8 mouse cellular contexts compared by ENCODE assay signal in the genomic region with DNA sequence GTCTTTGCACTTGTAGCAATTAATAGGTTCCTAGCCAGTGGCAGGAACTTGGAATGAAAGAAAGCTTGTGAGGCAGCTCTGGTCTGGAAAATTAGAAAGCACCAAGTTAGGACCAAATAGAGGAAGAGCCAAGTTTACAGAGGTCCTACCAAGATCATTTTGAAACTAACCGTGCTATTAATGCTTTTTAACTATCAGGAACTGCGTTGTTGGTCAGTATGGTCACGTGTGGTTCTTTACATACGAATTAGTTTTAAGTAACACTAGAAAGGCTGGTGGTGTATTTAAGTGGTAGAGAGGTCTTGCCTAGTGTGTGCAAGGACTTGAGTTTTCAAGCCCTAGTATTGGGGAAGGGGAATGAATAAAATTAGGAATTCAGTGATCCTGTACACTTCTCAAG. TPM values are rescaled to one million over a fixed set of nuclear protein-coding genes. Genes with fewer than 3 reads are reported as not detected.
DNase-seq lines count a peak whose midpoint lies in the region; ATAC-seq and TF ChIP-seq lines count a peak whose summit lies in the region.

No protein-coding gene starts in this region.

- intact Hi-C loops in heart, postnatal 14 days (cut with DNase I): loop anchor here (10.0 kb wide), 1 partner anchor 316 kb away; a partner anchor contains a TSS

- H3K27ac ChIP-seq in heart, embryonic 10.5 days: peak overlapping the region; percentile 95; the same call in 1 of the 2 replicates
- H3K27ac ChIP-seq in forebrain, postnatal 0 days (ENCODE audit: low read depth, low read length): no peak overlapping the region
- no peak overlapping the region for H3K27ac ChIP-seq in liver, postnatal 0 days (ENCODE audit: low read depth)

- H3K9ac ChIP-seq in forebrain, postnatal 0 days: peak overlapping the region; percentile 77
- peak overlapping the region; percentile 85 for H3K9ac ChIP-seq in liver, postnatal 0 days (replicated peaks)

- H3K9me3 ChIP-seq in heart, embryonic 10.5 days: no peaks in the 10 kb centered on the region
- H3K9me3 ChIP-seq in E14TG2a.4 (ENCODE audit: low read length): no peaks in the 10 kb centered on the region
- H3K9me3 ChIP-seq in forebrain, postnatal 0 days (ENCODE audit: low read length): no peaks in the 10 kb centered on the region
- H3K9me3 ChIP-seq in liver, postnatal 0 days (ENCODE audit: low read length): no peaks in the 10 kb centered on the region

- H3K4me2 ChIP-seq in forebrain, postnatal 0 days (ENCODE audit: low read depth): peak overlapping the region; percentile 56
- peak overlapping the region; percentile 95 for H3K4me2 ChIP-seq in liver, postnatal 0 days (ENCODE audit: low read depth, low read length)

- H3K4me3 ChIP-seq in heart, embryonic 10.5 days: peak overlapping the region; percentile 71
- H3K4me3 ChIP-seq in E14TG2a.4 (replicated peaks; ENCODE audit: low read length): peak overlapping the region; percentile 95
- H3K4me3 ChIP-seq in forebrain, postnatal 0 days (ENCODE audit: low read depth, low read length): peak overlapping the region; percentile 94
- H3K4me3 ChIP-seq in liver, postnatal 0 days (ENCODE audit: low read depth, low read length): peak overlapping the region; percentile 88

- ATAC-seq in forebrain, postnatal 0 days: no peak
- ATAC-seq in liver, postnatal 0 days: no peak

- no peak for TF ChIP-seq CTCF in E14TG2a.4 (conservative IDR thresholded peaks at IDR 0.05; ENCODE audit: low read length)
- no peak for TF ChIP-seq CTCF in forebrain, postnatal 0 days (IDR thresholded peaks at IDR 0.05; ENCODE audit: low read depth)
- no peak for TF ChIP-seq CTCF in liver, postnatal 0 days (IDR thresholded peaks at IDR 0.05; ENCODE audit: low read depth)

- 17% methylated on average over 4 of the region's 4 CpGs for WGBS in heart, embryonic 10.5 days
- 3% methylated on average over 4 of the region's 4 CpGs for WGBS in forebrain, postnatal 0 days
- 12% methylated on average over 4 of the region's 4 CpGs for WGBS in liver, postnatal 0 days (ENCODE audit: insufficient replicate concordance)

- H3K4me1 ChIP-seq in heart, embryonic 10.5 days: peaks cover 15% of the 10 kb centered on the region; the same call in 1 of the 2 replicates
- H3K4me1 ChIP-seq in E14TG2a.4 (replicated peaks; ENCODE audit: low read depth, low read length): peaks cover 21% of the 10 kb centered on the region
- H3K4me1 ChIP-seq in forebrain, postnatal 0 days (ENCODE audit: insufficient read depth): peaks cover 13% of the 10 kb centered on the region
- H3K4me1 ChIP-seq in liver, postnatal 0 days (ENCODE audit: insufficient read depth): peaks cover 13% of the 10 kb centered on the region

- TF ChIP-seq EP300 in liver, postnatal 0 days (IDR thresholded peaks at IDR 0.05; ENCODE audit: low read depth): no peak

- DNase-seq in heart, embryonic 10.5 days (ENCODE audit: low spot score): no peak
- no peak for DNase-seq in heart, postnatal 14 days
- peak; percentile 1 for DNase-seq in forebrain, postnatal 0 days
- DNase-seq in liver, postnatal 0 days: no peak
- no peak for DNase-seq in yolk sac, embryonic 10.5 days (ENCODE audit: low spot score)
- DNase-seq in frontal cortex, postnatal 10 days (ENCODE audit: low spot score in 2 of 2): no peak
- no peak for DNase-seq in spleen, postnatal 10 days (ENCODE audit: low spot score in 2 of 2)

- H3K36me3 ChIP-seq in heart, embryonic 10.5 days: peaks cover 2% of the 10 kb centered on the region; the same call in 1 of the 2 replicates
- H3K36me3 ChIP-seq in E14TG2a.4 (ENCODE audit: insufficient read depth, low read length): no peaks in the 10 kb centered on the region
- no peaks in the 10 kb centered on the region for H3K36me3 ChIP-seq in forebrain, postnatal 0 days (ENCODE audit: insufficient read depth)
- H3K36me3 ChIP-seq in liver, postnatal 0 days (replicated peaks; ENCODE audit: insufficient read depth, low read length): no peaks in the 10 kb centered on the region

- no peaks in the 10 kb centered on the region for H3K27me3 ChIP-seq in heart, embryonic 10.5 days (ENCODE audit: insufficient read depth, poor library complexity, severe bottlenecking)
- no peaks in the 10 kb centered on the region for H3K27me3 ChIP-seq in E14TG2a.4 (ENCODE audit: insufficient read depth, low read length)
- H3K27me3 ChIP-seq in forebrain, postnatal 0 days (ENCODE audit: insufficient read depth, low read length): no peaks in the 10 kb centered on the region
- 0 out of 2 replicates have a peak, but pooled peaks cover 2% of the 10 kb centered on the region for H3K27me3 ChIP-seq in liver, postnatal 0 days (ENCODE audit: insufficient read depth, low read length)

RNA-seq across cellular contexts. Expression of a gene that starts 1.2 kb away (rescaled TPM):
- polyA plus RNA-seq in heart, embryonic 10.5 days (2016; fragmentation: Nextera tagmentation; extraction: Ambion mirVana): 4.4 and 5.5 TPM in 2 replicates
- total RNA-seq in heart, postnatal 14 days (2021): 1 to 10 TPM; 2.4 to 2.6 TPM
- total RNA-seq in forebrain, postnatal 0 days (2014; rRNA removed): 13.7 and 14.7 TPM in 2 replicates
- polyA plus RNA-seq in forebrain, postnatal 0 days (2015; fragmentation: Nextera tagmentation; extraction: Ambion mirVana): 0.97 and 1.9 TPM in 2 replicates
- polyA plus RNA-seq in liver, postnatal 0 days (2015; fragmentation: Nextera tagmentation; extraction: Ambion mirVana): 0.68 and 0.72 TPM in 2 replicates
